Mouse (Mus musculus) kidney, postnatal 0 days (tissue): ENCODE data around the gene Cbln3. TPM values are rescaled to one million over a fixed set of nuclear protein-coding genes. Genes with fewer than 3 reads are reported as not detected.

Experiments
- ATAC-seq: fragments of 200-750 bp; cut with Nextera tagmentation; replicated peaks from 2 replicates; pipeline ENCODE4 v1.8.0; 2017; ENCODE audit warnings: low read depth, moderate number of reproducible peaks, moderate TSS enrichment, moderate library complexity; ENCODE audit not compliant: low FRiP score
- DNase-seq: peaks from one replicate; pipeline ENCODE4 v3.0.0-alpha.2; 2016; ENCODE audit warnings: low spot score
- H3K27ac ChIP-seq: fragments of 300-500 bp; sonication (generic); 2 replicates; pipeline ENCODE4 v1.5.1; 2014; ENCODE audit warnings: mild to moderate bottlenecking
- H3K27me3 ChIP-seq: fragments of 300-500 bp; sonication (generic); 2 replicates; pipeline ENCODE4 v1.6.1; 2014; ENCODE audit warnings: low read length, mixed read lengths; ENCODE audit not compliant: insufficient read depth
- H3K36me3 ChIP-seq: fragments of 300-500 bp; sonication (generic); 2 replicates; pipeline ENCODE4 v1.6.1; 2014; ENCODE audit warnings: low read length, mixed read lengths; ENCODE audit not compliant: insufficient read depth
- H3K4me1 ChIP-seq: fragments of 300-500 bp; sonication (generic); replicated peaks from 2 replicates; pipeline ENCODE4 v1.6.1; 2014; ENCODE audit warnings: antibody characterized with exemption, low read length, mixed read lengths; ENCODE audit not compliant: insufficient read depth
- H3K4me2 ChIP-seq: fragments of 300-500 bp; sonication (generic); 2 replicates; pipeline ENCODE4 v1.6.1; 2014; ENCODE audit warnings: mild to moderate bottlenecking, low read length, moderate library complexity, mixed read lengths
- H3K4me3 ChIP-seq: fragments of 300-500 bp; sonication (generic); replicated peaks from 2 replicates; pipeline ENCODE4 v1.5.1; 2014; ENCODE audit warnings: low read depth, low read length
- H3K9ac ChIP-seq: fragments of 300-500 bp; sonication (generic); 2 replicates; pipeline ENCODE4 v1.6.1; 2014; ENCODE audit warnings: low read depth, low read length
- H3K9me3 ChIP-seq: fragments of 300-500 bp; sonication (generic); replicated peaks from 2 replicates; pipeline ENCODE4 v1.6.1; 2016; ENCODE audit warnings: low read length, inconsistent platforms, mixed read lengths
- CTCF ChIP-seq: IDR thresholded peaks from 2 replicates; pipeline ENCODE4 v1.5.1; 2016; ENCODE audit warnings: antibody characterized with exemption, low read depth, mild to moderate bottlenecking, moderate library complexity
- WGBS: fragments of 180-500 bp; shearing (Covaris S2); extraction: QIAGEN DNeasy Blood & Tissue Kit; methylation state at CpG from one replicate; pipeline ENCODE4 v1.1.7; 2014; 5-methylcytosine and 5-hydroxymethylcytosine counted together
- polyA plus RNA-seq: library from polyadenylated mRNA; unstranded; fragments of >200 nt; fragmentation: Nextera tagmentation; extraction: Ambion mirVana; gene quantifications from 2 replicates; pipeline ENCODE4 v1.2.1, GENCODE M21; 2015

The Cbln3 gene
- polyA plus RNA-seq, 1 experiment from 2014 or later = 0.28 TPM

DNA sequence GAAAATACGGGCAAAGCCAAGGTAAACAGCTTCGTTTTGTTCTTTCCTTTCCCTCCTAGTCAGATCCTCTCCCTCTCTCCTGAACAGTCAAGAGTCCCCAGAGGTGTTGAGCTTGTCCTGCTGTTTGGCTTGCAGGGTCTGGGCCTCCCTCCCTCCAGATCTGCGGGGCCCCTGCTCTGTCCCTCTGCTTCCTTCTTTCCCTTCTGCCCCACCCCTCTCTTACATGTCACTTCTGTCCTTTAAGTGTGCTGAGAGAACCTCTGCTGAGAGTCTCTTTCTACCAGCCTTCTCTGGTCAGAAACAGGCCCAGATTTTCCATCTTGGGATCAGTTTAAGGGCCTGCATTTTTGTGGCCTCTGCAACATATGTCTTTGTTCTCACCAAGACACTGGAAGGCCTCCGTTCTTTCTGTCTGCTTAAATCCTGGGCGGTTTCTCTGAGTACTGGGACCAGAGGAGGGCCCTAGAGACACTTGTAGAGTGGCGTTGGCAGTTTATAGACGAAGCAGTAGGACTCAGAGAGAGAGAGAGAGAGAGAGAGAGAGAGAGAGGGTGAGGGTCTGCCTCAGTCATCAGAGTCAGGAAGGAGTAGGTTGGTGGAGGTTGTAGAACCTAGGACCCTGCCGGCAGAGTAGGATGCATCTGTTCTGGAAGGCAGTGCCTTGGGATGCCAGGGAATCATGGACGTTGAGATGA is 29.6 kb downstream of the Cbln3 start:
- no peak; the same call in 1 of the 2 replicates for ATAC-seq
- Histone ChIP-seq H3K36me3 (no peaks in the 10 kb centered on the region), H3K4me1 (peaks cover 32% of the 10 kb centered on the region)

DNA sequence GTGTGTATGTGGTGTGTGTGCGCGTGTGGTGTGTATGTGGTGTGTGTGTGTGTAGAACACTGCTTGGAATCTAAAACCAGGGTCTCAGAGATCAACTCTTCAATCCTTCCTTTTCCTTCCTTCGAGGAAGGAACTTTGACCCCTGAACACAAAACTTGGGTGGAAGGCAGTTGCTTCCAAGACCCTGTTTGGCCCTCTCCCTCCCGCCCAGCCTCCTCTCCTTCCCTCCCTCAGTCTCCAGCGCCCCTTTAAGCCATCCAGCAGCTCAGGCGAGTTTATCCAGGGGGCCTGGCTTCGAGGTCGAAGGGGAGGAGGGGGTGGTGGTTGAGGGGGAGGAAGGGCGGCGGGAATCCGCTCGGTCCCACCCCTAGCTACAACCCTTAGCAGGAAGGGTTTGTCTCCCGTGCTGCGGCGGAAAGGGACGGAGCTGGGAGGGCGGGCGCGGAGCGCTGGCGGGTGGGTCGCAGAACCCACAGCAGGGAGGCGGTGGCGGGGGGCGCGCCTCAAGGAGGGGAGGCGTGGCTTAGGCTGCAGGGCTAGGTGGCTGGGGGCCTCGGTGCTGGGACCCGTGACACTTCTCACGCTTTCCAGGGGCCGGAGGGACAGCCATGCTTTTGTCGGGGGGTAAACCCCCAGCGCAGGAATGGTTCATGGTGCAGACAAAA is 30.4 kb downstream of the Cbln3 start, which contains the start of gene Nynrin:
Nynrin (plus strand) TSS at position 390 of the 665 bp plus-strand sequence.
- H3K27ac ChIP-seq = peak within 1 kb of the TSS; percentile 89
- DNase-seq (peak; percentile 93), ATAC-seq (peak; percentile 79)
- no peaks in the 10 kb centered on the region for H3K9me3 ChIP-seq
- H3K9ac ChIP-seq = peak within 1 kb of the TSS; percentile 68
- no peak for TF ChIP-seq CTCF
- WGBS = 1% methylated on average over 32 of the region's 33 CpGs
- H3K4me1 ChIP-seq = peaks cover 32% of the 10 kb centered on the region
- H3K4me3 ChIP-seq = peak within 1 kb of the TSS; percentile 69
- peak within 1 kb of the TSS; percentile 84 for H3K4me2 ChIP-seq
- no peaks in the 10 kb centered on the region for H3K36me3 ChIP-seq
- H3K27me3 ChIP-seq = no peaks in the 10 kb centered on the region

More for the DNA sequence above, 29.6 kb downstream of the Cbln3 start:
- under 1% methylated on average over 9 of the region's 9 CpGs for WGBS
- peak overlapping the region; percentile 68 for H3K9ac ChIP-seq
- TF ChIP-seq CTCF = no peak
- peak overlapping the region; percentile 84 for H3K4me2 ChIP-seq
- peak; percentile 64 for DNase-seq
- peak overlapping the region; percentile 69 for H3K4me3 ChIP-seq
- no peaks in the 10 kb centered on the region for H3K27me3 ChIP-seq
- peak overlapping the region; percentile 89 for H3K27ac ChIP-seq
- H3K9me3 ChIP-seq = no peaks in the 10 kb centered on the region

- TF ChIP-seq CTCF = no peak
- Histone ChIP-seq H3K4me3 (0 out of 2 replicates have a peak overlapping the region, but pooled peaks have one; percentile 2), H3K36me3 (no peaks in the 10 kb centered on the region), H3K27ac (peak overlapping the region; percentile 89), H3K9me3 (no peaks in the 10 kb centered on the region), H3K4me2 (peak overlapping the region; percentile 84), H3K9ac (peak overlapping the region; percentile 68; the same call in 1 of the 2 replicates), H3K27me3 (no peaks in the 10 kb centered on the region), H3K4me1 (peaks cover 30% of the 10 kb centered on the region)
- DNase-seq (peak; percentile 87), ATAC-seq (peak; percentile 69)
- under 1% methylated on average over 11 of the region's 11 CpGs for WGBS
These were observed 31.3 kb downstream of the Cbln3 start for GRCm38 (mm10) chr14:55852646-55853551.

GRCm38 (mm10) chr14:55850885-55851284 is 33.3 kb downstream of the Cbln3 start:
- no peak overlapping the region for H3K9ac ChIP-seq
- no peak for DNase-seq

DNA sequence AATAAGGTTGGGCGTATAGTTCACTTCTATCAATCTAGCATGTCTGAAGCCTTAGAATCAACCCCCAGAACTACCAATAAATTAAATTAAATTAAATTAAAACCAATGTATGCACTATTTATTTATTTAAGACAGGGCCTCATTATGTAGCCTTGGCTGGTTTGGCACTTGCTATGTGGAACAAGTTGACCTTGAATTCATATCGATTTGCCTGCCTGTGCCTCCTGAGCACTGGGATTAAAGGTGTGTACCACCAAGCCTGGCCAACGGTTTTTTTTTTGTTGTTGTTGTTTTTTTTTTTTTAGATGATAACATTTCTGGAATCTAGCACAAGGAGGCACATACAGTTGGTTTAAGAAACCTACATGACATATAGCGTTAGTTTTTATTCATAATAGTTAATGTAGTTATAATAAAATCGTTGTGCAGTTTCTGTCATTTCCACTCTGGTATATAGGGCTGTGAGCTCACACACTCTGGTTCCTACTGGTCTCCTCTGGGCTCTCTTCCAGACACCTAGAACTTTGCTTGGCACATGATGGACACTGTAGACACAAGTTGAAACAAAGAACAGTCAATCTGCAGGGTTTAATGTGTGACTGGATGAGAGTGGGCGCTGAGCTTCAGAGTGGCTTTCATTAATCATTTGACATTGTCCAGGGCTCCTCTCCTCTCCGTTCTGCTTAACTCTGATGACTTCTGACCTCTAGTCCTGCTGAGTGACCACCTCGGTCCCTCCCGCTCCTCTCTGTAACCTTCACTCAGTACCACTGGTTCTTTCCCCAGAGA is 38.5 kb downstream of the Cbln3 start:
- DNase-seq = no peak

More at GRCm38 (mm10) chr14:55850885-55851284, 33.3 kb downstream of the Cbln3 start:
- Histone ChIP-seq H3K27ac (no peak overlapping the region), H3K36me3 (no peaks in the 10 kb centered on the region), H3K4me1 (peaks cover 13% of the 10 kb centered on the region), H3K4me3 (no peak overlapping the region), H3K9me3 (no peaks in the 10 kb centered on the region), H3K4me2 (no peak overlapping the region), H3K27me3 (no peaks in the 10 kb centered on the region)
- no peak for ATAC-seq
- TF ChIP-seq CTCF = no peak
- 78% methylated on average over 6 of the region's 6 CpGs for WGBS

More for the DNA sequence above, 38.5 kb downstream of the Cbln3 start:
- Histone ChIP-seq H3K4me3 (no peak overlapping the region), H3K9ac (no peak overlapping the region), H3K36me3 (no peaks in the 10 kb centered on the region), H3K27me3 (no peaks in the 10 kb centered on the region), H3K27ac (peak overlapping the region; percentile 42; the same call in 1 of the 2 replicates), H3K4me1 (no peaks in the 10 kb centered on the region), H3K4me2 (no peak overlapping the region), H3K9me3 (no peaks in the 10 kb centered on the region)
- no peak for TF ChIP-seq CTCF
- peak; percentile 73; the same call in 1 of the 2 replicates for ATAC-seq
- WGBS = 54% methylated on average over 9 of the region's 9 CpGs
